Mouse (Mus musculus): ENCODE data around the gene Dqx1. TPM values are rescaled to one million over a fixed set of nuclear protein-coding genes. Genes with fewer than 3 reads are reported as not detected.

The Dqx1 gene
- polyA plus RNA-seq, 1 experiment: 0.92 TPM

GRCm38 (mm10) chr6:83017190-83017589 is 40.5 kb upstream of the Dqx1 start:
- no peaks in the 10 kb centered on the region for H3K4me1 ChIP-seq (ENCODE audit: control insufficient read depth, insufficient read depth, low read length)
- no peak overlapping the region for H3K27ac ChIP-seq (ENCODE audit: insufficient read depth, low read length)
- no peak for DNase-seq
- WGBS: 64% methylated on average over 3 of the region's 3 CpGs
- no peaks in the 10 kb centered on the region for H3K27me3 ChIP-seq (ENCODE audit: control insufficient read depth, insufficient read depth, low read length)
- TF ChIP-seq CTCF (IDR thresholded peaks at IDR 0.05; ENCODE audit: borderline replicate concordance, insufficient read depth, low read depth, low read length) (no peak), POLR2A (IDR thresholded peaks at IDR 0.05; ENCODE audit: borderline replicate concordance, insufficient read depth, low read length) (no peak)
- H3K4me3 ChIP-seq (replicated peaks; ENCODE audit: insufficient read depth, low read depth, low read length): no peak overlapping the region

GRCm38 (mm10) chr6:83019044-83019443 is 38.6 kb upstream of the Dqx1 start:
- no peaks in the 10 kb centered on the region for H3K4me1 ChIP-seq (ENCODE audit: control insufficient read depth, insufficient read depth, low read length)
- 68% methylated on average over 3 of the region's 3 CpGs for WGBS
- DNase-seq: no peak
- TF ChIP-seq CTCF (IDR thresholded peaks at IDR 0.05; ENCODE audit: borderline replicate concordance, insufficient read depth, low read depth, low read length) (no peak), POLR2A (IDR thresholded peaks at IDR 0.05; ENCODE audit: borderline replicate concordance, insufficient read depth, low read length) (no peak)
- H3K27ac ChIP-seq (ENCODE audit: insufficient read depth, low read length): no peak overlapping the region
- H3K27me3 ChIP-seq (ENCODE audit: control insufficient read depth, insufficient read depth, low read length): no peaks in the 10 kb centered on the region
- H3K4me3 ChIP-seq (replicated peaks; ENCODE audit: insufficient read depth, low read depth, low read length): no peak overlapping the region

- Histone ChIP-seq H3K4me1 (ENCODE audit: control insufficient read depth, insufficient read depth, low read length) (no peaks in the 10 kb centered on the region), H3K27ac (ENCODE audit: insufficient read depth, low read length) (no peak overlapping the region), H3K4me3 (replicated peaks; ENCODE audit: insufficient read depth, low read depth, low read length) (no peak overlapping the region), H3K27me3 (ENCODE audit: control insufficient read depth, insufficient read depth, low read length) (no peaks in the 10 kb centered on the region)
- no peak for DNase-seq
- TF ChIP-seq CTCF (IDR thresholded peaks at IDR 0.05; ENCODE audit: borderline replicate concordance, insufficient read depth, low read depth, low read length) (no peak), POLR2A (IDR thresholded peaks at IDR 0.05; ENCODE audit: borderline replicate concordance, insufficient read depth, low read length) (no peak)
- WGBS: 94% methylated on average over 6 of the region's 6 CpGs
These were observed 37.5 kb upstream of the Dqx1 start for GRCm38 (mm10) chr6:83020121-83020520.

- Histone ChIP-seq H3K4me3 (replicated peaks; ENCODE audit: insufficient read depth, low read depth, low read length) (no peak overlapping the region), H3K27me3 (ENCODE audit: control insufficient read depth, insufficient read depth, low read length) (no peaks in the 10 kb centered on the region), H3K27ac (ENCODE audit: insufficient read depth, low read length) (no peak overlapping the region), H3K4me1 (ENCODE audit: control insufficient read depth, insufficient read depth, low read length) (no peaks in the 10 kb centered on the region)
- TF ChIP-seq POLR2A (IDR thresholded peaks at IDR 0.05; ENCODE audit: borderline replicate concordance, insufficient read depth, low read length): no peak
- TF ChIP-seq CTCF (IDR thresholded peaks at IDR 0.05; ENCODE audit: borderline replicate concordance, insufficient read depth, low read depth, low read length): no peak
- no peak for DNase-seq
- WGBS: 80% methylated on average over 4 of the region's 4 CpGs
These were observed 36.6 kb upstream of the Dqx1 start for GRCm38 (mm10) chr6:83020836-83021593.

GRCm38 (mm10) chr6:83023008-83023407 is 34.6 kb upstream of the Dqx1 start:
- no peak for DNase-seq
- Histone ChIP-seq H3K27me3 (ENCODE audit: control insufficient read depth, insufficient read depth, low read length) (no peaks in the 10 kb centered on the region), H3K27ac (ENCODE audit: insufficient read depth, low read length) (no peak overlapping the region), H3K4me1 (ENCODE audit: control insufficient read depth, insufficient read depth, low read length) (no peaks in the 10 kb centered on the region), H3K4me3 (replicated peaks; ENCODE audit: insufficient read depth, low read depth, low read length) (no peak overlapping the region)
- 86% methylated on average over 9 of the region's 9 CpGs for WGBS
- TF ChIP-seq POLR2A (IDR thresholded peaks at IDR 0.05; ENCODE audit: borderline replicate concordance, insufficient read depth, low read length) (no peak), CTCF (IDR thresholded peaks at IDR 0.05; ENCODE audit: borderline replicate concordance, insufficient read depth, low read depth, low read length) (no peak)

GRCm38 (mm10) chr6:83023786-83024185 is 33.9 kb upstream of the Dqx1 start:
- TF ChIP-seq POLR2A (IDR thresholded peaks at IDR 0.05; ENCODE audit: borderline replicate concordance, insufficient read depth, low read length): no peak
- no peak for TF ChIP-seq CTCF (IDR thresholded peaks at IDR 0.05; ENCODE audit: borderline replicate concordance, insufficient read depth, low read depth, low read length)
- WGBS: 98% methylated on average over 2 of the region's 2 CpGs
- Histone ChIP-seq H3K27ac (ENCODE audit: insufficient read depth, low read length) (no peak overlapping the region), H3K4me1 (ENCODE audit: control insufficient read depth, insufficient read depth, low read length) (no peaks in the 10 kb centered on the region), H3K27me3 (ENCODE audit: control insufficient read depth, insufficient read depth, low read length) (no peaks in the 10 kb centered on the region), H3K4me3 (replicated peaks; ENCODE audit: insufficient read depth, low read depth, low read length) (no peak overlapping the region)
- DNase-seq: no peak

- 65% methylated on average over 4 of the region's 4 CpGs for WGBS
These were observed 33.2 kb upstream of the Dqx1 start for GRCm38 (mm10) chr6:83024421-83024820.

GRCm38 (mm10) chr6:83025221-83025620 is 32.4 kb upstream of the Dqx1 start:
- no peak overlapping the region for H3K4me3 ChIP-seq (replicated peaks; ENCODE audit: insufficient read depth, low read depth, low read length)
- 87% methylated on average over 4 of the region's 4 CpGs for WGBS
- no peaks in the 10 kb centered on the region for H3K27me3 ChIP-seq (ENCODE audit: control insufficient read depth, insufficient read depth, low read length)
- no peak for DNase-seq
- no peak overlapping the region for H3K27ac ChIP-seq (ENCODE audit: insufficient read depth, low read length)
- TF ChIP-seq CTCF (IDR thresholded peaks at IDR 0.05; ENCODE audit: borderline replicate concordance, insufficient read depth, low read depth, low read length) (no peak), POLR2A (IDR thresholded peaks at IDR 0.05; ENCODE audit: borderline replicate concordance, insufficient read depth, low read length) (no peak)
- H3K4me1 ChIP-seq (ENCODE audit: control insufficient read depth, insufficient read depth, low read length): no peaks in the 10 kb centered on the region

More at GRCm38 (mm10) chr6:83024421-83024820, 33.2 kb upstream of the Dqx1 start:
- TF ChIP-seq POLR2A (IDR thresholded peaks at IDR 0.05; ENCODE audit: borderline replicate concordance, insufficient read depth, low read length) (no peak), CTCF (IDR thresholded peaks at IDR 0.05; ENCODE audit: borderline replicate concordance, insufficient read depth, low read depth, low read length) (no peak)
- DNase-seq: no peak
- no peaks in the 10 kb centered on the region for H3K27me3 ChIP-seq (ENCODE audit: control insufficient read depth, insufficient read depth, low read length)
- no peak overlapping the region for H3K27ac ChIP-seq (ENCODE audit: insufficient read depth, low read length)
- H3K4me3 ChIP-seq (replicated peaks; ENCODE audit: insufficient read depth, low read depth, low read length): no peak overlapping the region
- H3K4me1 ChIP-seq (ENCODE audit: control insufficient read depth, insufficient read depth, low read length): no peaks in the 10 kb centered on the region

Measured in cerebellum, adult 2 months (tissue).